Mouse (Mus musculus): ENCODE results near the gene Fars2.

Fars2 gene

DNA sequence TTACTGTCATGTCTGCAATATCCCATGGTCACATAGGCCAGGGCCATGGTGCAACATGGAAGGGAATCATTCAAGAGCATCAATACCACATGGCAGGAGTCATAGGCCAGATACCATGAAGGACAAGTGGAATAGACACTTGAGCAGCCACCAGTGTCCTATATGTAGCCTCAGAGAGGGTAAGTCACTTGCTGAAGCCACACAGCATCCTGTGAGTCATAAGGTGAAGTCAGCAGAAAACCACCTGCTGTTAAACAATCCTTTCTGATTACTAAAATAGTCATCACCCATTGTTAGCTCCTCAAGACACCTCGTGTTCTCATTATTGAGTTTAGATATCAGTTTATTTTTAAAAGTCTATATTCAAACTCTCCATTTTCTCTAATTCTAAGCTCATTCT, 395.9 kb downstream of the Fars2 start:
- peak; percentile 66 for DNase-seq (ENCODE audit: low read depth)

- no peak for DNase-seq (ENCODE audit: low read depth)
Measured at GRCm38 (mm10) chr13:36518144-36518571, 400.9 kb downstream of the Fars2 start.

GRCm38 (mm10) chr13:36527761-36528160, 410.5 kb downstream of the Fars2 start:
- no peak for DNase-seq (ENCODE audit: low read depth)

GRCm38 (mm10) chr13:36528223-36528895, 411.1 kb downstream of the Fars2 start:
- DNase-seq (ENCODE audit: low read depth) = no peak

GRCm38 (mm10) chr13:36529467-36530039, 412.3 kb downstream of the Fars2 start:
- DNase-seq (ENCODE audit: low read depth) = no peak

DNA sequence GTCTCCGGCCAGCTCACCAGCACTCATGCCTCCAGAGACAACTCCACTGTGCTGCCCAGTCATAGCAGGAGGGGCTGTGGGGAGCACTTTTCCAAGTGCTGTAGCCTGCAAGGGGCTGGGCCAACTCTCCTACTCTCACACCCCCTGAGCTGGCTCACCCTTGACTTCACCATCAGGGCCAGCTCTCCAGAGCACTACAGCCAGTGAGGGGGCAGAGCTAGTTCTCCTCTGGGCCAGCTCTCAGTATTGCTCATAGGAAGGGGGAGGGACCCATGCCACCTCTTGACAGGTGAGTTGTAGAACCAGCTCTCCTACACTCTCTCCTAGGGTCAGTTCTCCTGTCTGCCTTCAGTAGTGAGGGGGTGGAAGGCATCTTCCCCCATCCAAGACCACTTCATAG, 413.6 kb downstream of the Fars2 start:
- DNase-seq (ENCODE audit: low read depth) = no peak

GRCm38 (mm10) chr13:36531893-36532292, 414.7 kb downstream of the Fars2 start:
- DNase-seq (ENCODE audit: low read depth) = no peak

- DNase-seq (ENCODE audit: low read depth) = no peak
Measured at GRCm38 (mm10) chr13:36533071-36533470, 415.9 kb downstream of the Fars2 start.

DNA sequence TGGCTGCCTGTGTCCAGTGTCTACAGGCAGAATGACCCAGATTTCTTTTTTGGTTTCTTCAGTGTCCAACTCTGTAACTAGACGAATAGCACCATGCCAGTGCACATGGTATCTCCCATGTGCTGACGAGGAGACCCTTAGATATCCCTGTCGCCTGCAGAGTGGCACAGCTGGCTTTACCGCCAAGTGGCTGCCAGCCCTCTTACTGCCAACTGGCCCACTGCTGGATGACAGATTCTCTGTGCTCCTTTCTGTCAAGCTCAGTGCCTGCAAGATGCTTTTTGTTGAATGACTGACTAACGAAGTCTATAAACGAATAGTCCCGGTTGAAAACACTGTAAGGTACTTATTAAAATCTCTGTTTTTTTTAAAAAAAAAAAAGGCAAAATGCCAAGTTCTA, 416.3 kb downstream of the Fars2 start:
- no peak for DNase-seq (ENCODE audit: low read depth)

GRCm38 (mm10) chr13:36533966-36534540, 416.8 kb downstream of the Fars2 start:
- peak; percentile 50 for DNase-seq (ENCODE audit: low read depth)

DNA sequence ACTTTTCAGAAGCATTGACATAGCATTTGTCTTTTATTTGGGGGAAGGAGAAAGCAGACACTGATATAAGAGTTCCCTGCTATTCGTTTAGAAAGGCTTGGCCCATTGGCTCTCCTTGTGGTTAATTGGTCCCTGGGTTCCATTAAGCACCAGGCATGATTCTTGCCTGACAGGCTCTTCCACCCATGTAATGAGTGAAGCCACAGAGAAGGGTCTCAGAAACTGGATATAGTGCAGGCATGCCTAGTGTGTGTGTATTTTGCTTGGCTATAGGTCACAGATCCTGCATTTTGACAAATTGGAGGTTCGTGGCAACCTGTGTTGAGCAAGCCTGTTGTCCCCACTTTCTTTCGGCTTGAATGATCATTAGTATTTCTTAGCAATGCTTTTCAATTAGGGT, 420.4 kb downstream of the Fars2 start:
- no peak for DNase-seq (ENCODE audit: low read depth)

GRCm38 (mm10) chr13:36538385-36538784, 421.2 kb downstream of the Fars2 start:
- no peak for DNase-seq (ENCODE audit: low read depth)

- DNase-seq (ENCODE audit: low read depth) = no peak
Measured at GRCm38 (mm10) chr13:36540231-36540630, 423.0 kb downstream of the Fars2 start.

DNA sequence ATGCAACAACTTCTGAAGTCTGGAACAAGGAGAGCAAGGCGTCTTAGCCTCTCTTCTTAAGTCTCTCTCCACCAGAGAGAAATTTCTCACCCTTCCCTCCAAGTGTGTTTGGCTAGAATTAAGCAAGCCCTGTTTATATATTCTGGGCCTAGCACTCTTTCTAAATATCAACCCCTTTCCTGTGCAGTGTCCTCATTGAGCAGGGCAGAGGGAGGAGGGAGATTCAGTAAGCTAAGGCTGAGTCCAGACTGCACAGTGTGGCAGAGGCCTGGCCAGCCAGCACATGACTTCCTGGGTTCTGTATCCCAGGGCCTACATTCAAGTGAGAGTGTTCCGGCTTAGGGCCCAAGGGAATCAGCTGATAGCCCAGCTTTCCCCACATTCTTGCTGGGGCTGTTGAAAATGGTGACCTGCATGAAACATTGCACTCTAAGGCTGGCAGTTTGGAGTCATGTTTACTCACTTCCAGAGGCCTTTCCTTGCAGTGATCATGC, 424.1 kb downstream of the Fars2 start:
- no peak for DNase-seq (ENCODE audit: low read depth)

- no peak for DNase-seq (ENCODE audit: low read depth)
Measured at GRCm38 (mm10) chr13:36550694-36551093, 433.5 kb downstream of the Fars2 start.

GRCm38 (mm10) chr13:36552522-36553246, 435.5 kb downstream of the Fars2 start:
- DNase-seq (ENCODE audit: low read depth) = no peak

GRCm38 (mm10) chr13:36553247-36553642, 436.0 kb downstream of the Fars2 start:
- DNase-seq (ENCODE audit: low read depth) = no peak

GRCm38 (mm10) chr13:36554743-36555142, 437.5 kb downstream of the Fars2 start:
- DNase-seq (ENCODE audit: low read depth) = no peak

DNA sequence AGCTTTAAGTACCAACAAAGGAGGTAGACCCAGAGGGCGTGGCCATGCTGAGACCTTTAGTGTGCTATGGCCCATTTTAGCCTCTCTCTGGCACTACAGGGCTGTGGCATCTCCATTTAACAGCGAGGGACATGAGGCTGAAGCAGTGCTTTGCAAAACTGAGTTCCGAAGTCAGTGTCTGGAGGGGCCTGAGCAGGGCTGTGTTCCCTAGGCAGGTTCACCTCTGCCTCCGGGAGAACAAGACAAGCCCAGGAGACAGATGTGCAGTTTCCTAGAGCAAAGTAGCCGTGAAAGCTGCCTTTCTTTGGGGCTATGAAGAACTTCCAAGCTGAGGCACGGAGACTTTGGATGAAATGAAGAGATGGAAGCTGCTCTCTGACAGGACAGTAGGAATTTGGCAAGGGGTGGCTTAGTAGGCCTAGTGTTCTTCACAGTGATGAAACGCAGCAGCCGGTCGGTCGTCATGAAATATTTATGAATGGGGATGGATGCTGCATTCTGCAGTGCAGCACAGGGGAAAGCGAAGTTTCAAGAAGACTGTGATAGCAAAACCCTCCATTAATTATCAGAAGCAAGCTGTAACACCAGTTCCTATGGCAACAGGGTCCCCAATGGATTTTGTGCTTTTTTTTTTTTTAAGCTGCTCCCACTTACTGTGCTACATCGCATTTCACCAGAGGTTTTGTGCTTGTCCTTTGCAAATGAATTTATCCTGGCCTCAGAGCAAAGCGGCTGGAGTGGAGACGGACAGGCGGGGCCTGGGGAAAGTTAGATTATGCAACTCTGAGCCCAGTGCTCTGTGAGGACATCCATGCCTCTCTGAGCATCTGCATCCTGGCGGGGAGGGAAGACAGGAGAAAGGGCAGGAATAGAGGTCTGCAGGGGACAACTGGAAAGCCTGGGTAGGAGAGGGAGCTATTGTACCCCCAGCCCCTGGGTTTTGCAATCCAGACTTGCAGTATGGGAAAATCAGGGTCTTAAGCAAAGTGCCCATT, 445.5 kb downstream of the Fars2 start:
- DNase-seq (ENCODE audit: low read depth) = no peak

DNA sequence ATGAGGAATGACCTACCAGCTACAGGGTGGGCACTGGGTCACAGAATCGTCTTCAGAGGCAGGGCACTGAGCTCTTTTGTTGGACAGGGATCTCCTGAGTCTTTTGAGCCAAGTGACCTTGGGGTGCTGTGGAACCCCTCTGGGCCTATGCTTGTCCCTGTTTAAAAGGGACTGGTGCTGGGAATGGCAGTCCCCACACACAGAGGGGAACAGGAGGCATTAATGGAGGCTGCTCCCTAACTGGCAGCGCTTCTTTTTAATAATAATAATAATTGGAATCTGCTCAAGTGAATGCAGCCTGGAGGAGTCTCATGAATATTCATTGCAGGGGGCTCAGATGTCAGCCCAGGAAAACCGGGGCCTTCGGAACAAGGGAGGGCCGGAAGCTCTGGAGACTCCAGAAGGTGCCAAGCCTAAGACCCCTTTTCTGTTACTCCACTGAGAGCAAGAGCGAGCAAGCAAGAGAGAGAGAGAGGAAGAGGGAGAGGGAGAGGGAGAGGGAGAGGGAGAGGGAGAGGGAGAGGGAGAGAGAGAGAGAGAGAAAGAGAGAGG, 447.6 kb downstream of the Fars2 start:
- DNase-seq (ENCODE audit: low read depth) = no peak

DNA sequence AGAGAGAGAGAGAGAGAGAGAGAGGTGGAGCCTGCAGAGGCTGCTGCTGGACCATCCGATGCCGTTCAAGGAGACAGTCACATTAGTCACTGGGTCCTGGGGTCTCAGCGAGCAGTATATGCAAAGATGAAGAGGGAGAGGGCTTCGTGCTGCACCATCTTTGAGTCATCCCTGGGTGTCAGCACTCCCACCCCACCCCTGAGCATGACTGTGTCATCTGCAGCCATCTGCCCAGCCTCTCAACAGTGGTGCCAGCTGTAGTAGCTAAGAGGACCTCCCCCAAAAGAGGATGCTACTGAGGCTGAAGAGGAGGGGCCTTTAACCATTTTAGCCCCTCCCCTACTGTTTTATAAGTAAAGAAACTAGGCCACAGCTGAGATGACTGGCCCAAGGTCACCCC, 459.6 kb downstream of the Fars2 start:
- DNase-seq (ENCODE audit: low read depth) = no peak
